Mouse (Mus musculus): ENCODE data around the gene Nomo1. TPM values are rescaled to one million over a fixed set of nuclear protein-coding genes. Genes with fewer than 3 reads are reported as not detected.

Nomo1 gene
- total RNA-seq, 2 experiments from 2014 or later, result 113 to 118 TPM

GRCm38 (mm10) chr7:46098919-46099286 is 65.4 kb downstream of the Nomo1 start:
- no peak for DNase-seq (ENCODE audit: low spot score in 2 of 2)

GRCm38 (mm10) chr7:46099682-46100081 is 66.2 kb downstream of the Nomo1 start:
- DNase-seq (ENCODE audit: low spot score in 2 of 2), result no peak

GRCm38 (mm10) chr7:46100563-46100962 is 67.1 kb downstream of the Nomo1 start, which contains the start of gene Kcnj11:
Kcnj11 (minus strand) TSS chr7:46100764.
- peak; percentile 71 to 80 for DNase-seq (ENCODE audit: low spot score in 2 of 2)

- DNase-seq (ENCODE audit: low spot score in 2 of 2), result peak; percentile 69 to 82
Observed at GRCm38 (mm10) chr7:46103075-46103591, 69.6 kb downstream of the Nomo1 start.

GRCm38 (mm10) chr7:46103771-46104170 is 70.3 kb downstream of the Nomo1 start:
- no peak for DNase-seq (ENCODE audit: low spot score in 2 of 2)

GRCm38 (mm10) chr7:46104256-46104915 is 70.9 kb downstream of the Nomo1 start:
- DNase-seq (ENCODE audit: low spot score in 2 of 2), result no peak

GRCm38 (mm10) chr7:46105484-46105883 is 72.0 kb downstream of the Nomo1 start:
- no peak for DNase-seq (ENCODE audit: low spot score in 2 of 2)

- DNase-seq (ENCODE audit: low spot score in 2 of 2), result no peak
Observed at GRCm38 (mm10) chr7:46110079-46110478, 76.6 kb downstream of the Nomo1 start.

GRCm38 (mm10) chr7:46111212-46111817 is 77.8 kb downstream of the Nomo1 start:
- DNase-seq (ENCODE audit: low spot score in 2 of 2), result no peak

- no peak for DNase-seq (ENCODE audit: low spot score in 2 of 2)
Observed at GRCm38 (mm10) chr7:46111938-46112337, 78.4 kb downstream of the Nomo1 start.

GRCm38 (mm10) chr7:46113435-46113834 is 79.9 kb downstream of the Nomo1 start:
- DNase-seq (ENCODE audit: low spot score in 2 of 2), result no peak

GRCm38 (mm10) chr7:46116118-46116581 is 82.7 kb downstream of the Nomo1 start:
- no peak for DNase-seq (ENCODE audit: low spot score in 2 of 2)

- no peak for DNase-seq (ENCODE audit: low spot score in 2 of 2)
Observed at GRCm38 (mm10) chr7:46117035-46117434, 83.5 kb downstream of the Nomo1 start.

GRCm38 (mm10) chr7:46122964-46123363 is 89.5 kb downstream of the Nomo1 start:
- DNase-seq (ENCODE audit: low spot score in 2 of 2), result no peak

- DNase-seq (ENCODE audit: low spot score in 2 of 2), result no peak
Observed at GRCm38 (mm10) chr7:46124460-46124859, 91.0 kb downstream of the Nomo1 start.

- DNase-seq (ENCODE audit: low spot score in 2 of 2), result no peak
Observed at GRCm38 (mm10) chr7:46125340-46125739, 91.8 kb downstream of the Nomo1 start.

- DNase-seq (ENCODE audit: low spot score in 2 of 2), result no peak
Observed at GRCm38 (mm10) chr7:46128196-46128595, 94.7 kb downstream of the Nomo1 start.

- DNase-seq (ENCODE audit: low spot score in 2 of 2), result no peak
Observed at GRCm38 (mm10) chr7:46129463-46130179, 96.1 kb downstream of the Nomo1 start.

GRCm38 (mm10) chr7:46130723-46131122 is 97.2 kb downstream of the Nomo1 start:
- no peak for DNase-seq (ENCODE audit: low spot score in 2 of 2)

- peak in 1 of 2 experiments; percentile 31 for DNase-seq (ENCODE audit: low spot score in 2 of 2)
Observed at GRCm38 (mm10) chr7:46131266-46131665, 97.8 kb downstream of the Nomo1 start.

- DNase-seq (ENCODE audit: low spot score in 2 of 2), result peak; percentile 48 to 59
Observed at GRCm38 (mm10) chr7:46131806-46132205, 98.3 kb downstream of the Nomo1 start.

GRCm38 (mm10) chr7:46132229-46132628 is 98.7 kb downstream of the Nomo1 start:
- DNase-seq (ENCODE audit: low spot score in 2 of 2), result no peak
